Mouse (Mus musculus): ENCODE measurements at regions not wholly inside any gene's neighbourhood (a gene's known extent, or its start where the extent isn't known, plus 50 kb on each side); places are given as distances from the start of the nearest gene placed in this dataset.

GRCm38 (mm10) chr1:78032336-78032735 is 164.6 kb downstream of the Pax3 start:
- TF ChIP-seq CTCF (IDR thresholded peaks at IDR 0.05; ENCODE audit: control insufficient read depth, insufficient read depth, insufficient replicate concordance, low read depth, low read length): no peak
- no peak for TF ChIP-seq POLR2A (IDR thresholded peaks at IDR 0.05; ENCODE audit: control insufficient read depth, low read depth, low read length)
